Mouse (Mus musculus): Measurements from ENCODE around the gene Gm2056.
"Not testable (repeated sequence)": the region's sequence is repeated elsewhere in the genome, so short reads cannot be mapped to it uniquely, and the experiment has no call there.

The Gm2056 gene

GRCm38 (mm10) chr12:88026704-88027103 lies at the start of gene Gm2056:
Gene Gm2056, plus strand, starts transcription at chr12:88027004.
- DNase-seq, result not testable (repeated sequence)

GRCm38 (mm10) chr12:87984000-87984399 lies 42.8 kb upstream of the Gm2056 start:
- not testable (repeated sequence) for DNase-seq

GRCm38 (mm10) chr12:88004118-88004517 lies 22.7 kb upstream of the Gm2056 start:
- not testable (repeated sequence) for DNase-seq

GRCm38 (mm10) chr12:88011548-88011947 lies 15.3 kb upstream of the Gm2056 start, which contains the start of gene Gm2075:
Gene Gm2075, plus strand, starts transcription at chr12:88011848.
- DNase-seq, result not testable (repeated sequence)

- DNase-seq, result not testable (repeated sequence)
Measured at GRCm38 (mm10) chr12:88018671-88019070, 8.1 kb upstream of the Gm2056 start, which contains the start of gene Gm6803. Gene Gm6803, minus strand, starts transcription at chr12:88018771.

- not testable (repeated sequence) for DNase-seq
Measured at GRCm38 (mm10) chr12:88032250-88032649, 5.4 kb downstream of the Gm2056 start.

- DNase-seq, result not testable (repeated sequence)
Measured at GRCm38 (mm10) chr12:88039062-88039461, 12.3 kb downstream of the Gm2056 start.

- not testable (repeated sequence) for DNase-seq
Measured at GRCm38 (mm10) chr12:88039703-88040102, 12.9 kb downstream of the Gm2056 start.

GRCm38 (mm10) chr12:88045226-88045625 lies 18.4 kb downstream of the Gm2056 start:
- not testable (repeated sequence) for DNase-seq
